Mouse (Mus musculus): ENCODE measurements at regions not wholly inside any gene's neighbourhood (a gene's known extent, or its start where the extent isn't known, plus 50 kb on each side); places are given as distances from the start of the nearest gene placed in this dataset.

GRCm38 (mm10) chr13:44250474-44251201 is 466.1 kb downstream of the Cd83 start:
- no peak for DNase-seq

GRCm38 (mm10) chr13:44251503-44251902 is 466.9 kb downstream of the Cd83 start:
- DNase-seq: no peak

- DNase-seq: no peak
Observed at GRCm38 (mm10) chr13:44252496-44252895, 467.9 kb downstream of the Cd83 start.

- DNase-seq: peak in 1 of 2 experiments; percentile 13
Observed at GRCm38 (mm10) chr13:44258422-44258821, 470.9 kb upstream of the Jarid2 start.

GRCm38 (mm10) chr13:44260039-44260438 is 469.2 kb upstream of the Jarid2 start:
- peak in 1 of 2 experiments; percentile 45 for DNase-seq

- peak; percentile 61 to 69 for DNase-seq
Observed at GRCm38 (mm10) chr13:44260637-44261333, 468.5 kb upstream of the Jarid2 start.

GRCm38 (mm10) chr13:44272746-44273524 is 456.3 kb upstream of the Jarid2 start:
- DNase-seq: no peak

GRCm38 (mm10) chr13:44277952-44278351 is 451.3 kb upstream of the Jarid2 start:
- DNase-seq: no peak

GRCm38 (mm10) chr13:44279036-44279435 is 450.2 kb upstream of the Jarid2 start:
- no peak for DNase-seq

- DNase-seq: no peak
Observed at GRCm38 (mm10) chr13:44280296-44280695, 449.0 kb upstream of the Jarid2 start.

GRCm38 (mm10) chr13:44281796-44282195 is 447.5 kb upstream of the Jarid2 start:
- DNase-seq: no peak

- DNase-seq: no peak
Observed at GRCm38 (mm10) chr13:44282306-44282705, 447.0 kb upstream of the Jarid2 start.

GRCm38 (mm10) chr13:44282731-44283571 is 446.3 kb upstream of the Jarid2 start:
- peak in 1 of 2 experiments; percentile 42 for DNase-seq

- no peak for DNase-seq
Observed at GRCm38 (mm10) chr13:44285881-44286280, 443.4 kb upstream of the Jarid2 start.

GRCm38 (mm10) chr13:44290199-44290598 is 439.1 kb upstream of the Jarid2 start:
- DNase-seq: no peak

- DNase-seq: no peak
Observed at GRCm38 (mm10) chr13:44292476-44293056, 436.7 kb upstream of the Jarid2 start.

- DNase-seq: peak; percentile 72 to 79
Observed at GRCm38 (mm10) chr13:44293736-44294416, 435.4 kb upstream of the Jarid2 start.

- DNase-seq: no peak
Observed at GRCm38 (mm10) chr13:44295621-44296020, 433.7 kb upstream of the Jarid2 start.

GRCm38 (mm10) chr13:44300611-44301010 is 428.7 kb upstream of the Jarid2 start:
- DNase-seq: no peak

GRCm38 (mm10) chr13:44301215-44301614 is 428.1 kb upstream of the Jarid2 start:
- no peak for DNase-seq

GRCm38 (mm10) chr13:44301936-44302335 is 427.3 kb upstream of the Jarid2 start:
- peak; percentile 59 to 83 for DNase-seq
